10 mouse cellular contexts compared by ENCODE assay signal in the genomic region with DNA sequence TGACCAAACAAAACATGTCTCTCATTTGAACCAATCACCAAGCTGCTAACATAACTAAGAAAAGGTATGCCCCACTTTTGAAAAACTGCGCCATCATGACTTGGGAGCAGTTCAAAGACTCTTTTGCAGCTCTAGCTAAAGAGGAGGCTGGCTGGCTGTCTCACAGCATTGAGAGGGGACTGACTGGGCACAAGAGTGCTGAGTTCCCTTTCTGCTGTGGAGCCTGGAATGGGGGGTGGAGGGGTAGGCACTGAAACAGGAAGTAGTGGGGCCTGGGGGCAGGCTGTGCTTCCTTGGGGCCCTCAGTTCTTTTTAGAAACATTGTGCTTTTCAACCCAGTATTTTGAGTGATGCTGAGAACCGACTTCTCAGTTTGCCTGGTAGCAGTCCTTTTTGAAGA. TPM values are rescaled to one million over a fixed set of nuclear protein-coding genes. Genes with fewer than 3 reads are reported as not detected.
DNase-seq lines count a peak whose midpoint lies in the region; ATAC-seq and TF ChIP-seq lines count a peak whose summit lies in the region.
"Had no signal": no experiment of that assay in that cellular context is flagged by ENCODE, and none has a peak within 500 bp of the region (broad histone marks: within the 10 kb centered on the region; RNA-seq: fewer than 3 reads in every experiment).

No protein-coding gene starts in this region.

- H3K36me3 ChIP-seq in heart, adult 2 months (ENCODE audit: control insufficient read depth, insufficient read depth, low read length), result peaks cover 8% of the 10 kb centered on the region
- H3K36me3 ChIP-seq in heart, embryonic 12.5 days, result no peaks in the 10 kb centered on the region
- no peaks in the 10 kb centered on the region for H3K36me3 ChIP-seq in intestine, embryonic 16.5 days (ENCODE audit: control insufficient read depth, insufficient read depth, low read length)
- H3K36me3 ChIP-seq in midbrain, embryonic 16.5 days (ENCODE audit: control insufficient read depth, insufficient read depth, low read length), result no peaks in the 10 kb centered on the region
- H3K36me3 ChIP-seq in kidney, embryonic 16.5 days (ENCODE audit: insufficient read depth, low read length), result no peaks in the 10 kb centered on the region
- H3K36me3 ChIP-seq: hindbrain, embryonic 15.5 days had no signal

- no peak overlapping the region for H3K4me2 ChIP-seq in heart, embryonic 12.5 days
- no peak overlapping the region for H3K4me2 ChIP-seq in intestine, embryonic 16.5 days (ENCODE audit: low read depth, low read length)
- no peak overlapping the region for H3K4me2 ChIP-seq in midbrain, embryonic 16.5 days (ENCODE audit: low read length)
- H3K4me2 ChIP-seq in kidney, embryonic 16.5 days (replicated peaks; ENCODE audit: low read depth, low read length), result no peak overlapping the region
- H3K4me2 ChIP-seq: hindbrain, embryonic 15.5 days had no signal

- no peak overlapping the region for H3K4me3 ChIP-seq in heart, adult 2 months
- no peak overlapping the region for H3K4me3 ChIP-seq in heart, embryonic 12.5 days
- no peak overlapping the region for H3K4me3 ChIP-seq in intestine, embryonic 16.5 days (ENCODE audit: low read length)
- H3K4me3 ChIP-seq in midbrain, embryonic 16.5 days (ENCODE audit: low read depth, low read length), result no peak overlapping the region
- no peak overlapping the region for H3K4me3 ChIP-seq in kidney, embryonic 16.5 days (ENCODE audit: low read length)
- H3K4me3 ChIP-seq: hindbrain, embryonic 15.5 days had no signal

- no peak overlapping the region for H3K9ac ChIP-seq in heart, adult 2 months (ENCODE audit: low read depth, low read length)
- H3K9ac ChIP-seq in heart, embryonic 12.5 days, result no peak overlapping the region
- H3K9ac ChIP-seq in intestine, embryonic 16.5 days (ENCODE audit: low read depth, low read length), result no peak overlapping the region
- no peak overlapping the region for H3K9ac ChIP-seq in midbrain, embryonic 16.5 days (ENCODE audit: low read depth, low read length)
- no peak overlapping the region for H3K9ac ChIP-seq in kidney, embryonic 16.5 days (replicated peaks; ENCODE audit: low read length)
- H3K9ac ChIP-seq: hindbrain, embryonic 15.5 days had no signal

- no peak for TF ChIP-seq POLR2A in heart, adult 2 months (IDR thresholded peaks at IDR 0.05; ENCODE audit: insufficient read depth, low read depth, low read length)

- no peak for TF ChIP-seq CTCF in heart, adult 2 months (IDR thresholded peaks at IDR 0.05)

- intact Hi-C loops in heart, adult 2 months (cut with DNase I), result no loop called here

- no peaks in the 10 kb centered on the region for H3K79me2 ChIP-seq in heart, adult 2 months (replicated peaks; ENCODE audit: control insufficient read depth, insufficient read depth, low read length)

- H3K9me3 ChIP-seq in heart, embryonic 12.5 days (replicated peaks), result no peaks in the 10 kb centered on the region
- no peaks in the 10 kb centered on the region for H3K9me3 ChIP-seq in intestine, embryonic 16.5 days (ENCODE audit: control insufficient read depth, low read length)
- no peaks in the 10 kb centered on the region for H3K9me3 ChIP-seq in midbrain, embryonic 16.5 days (replicated peaks; ENCODE audit: control insufficient read depth, low read length, poor library complexity, severe bottlenecking)
- H3K9me3 ChIP-seq in kidney, embryonic 16.5 days (ENCODE audit: low read length), result peaks cover 3% of the 10 kb centered on the region; the same call in 1 of the 2 replicates
- H3K9me3 ChIP-seq: hindbrain, embryonic 15.5 days had no signal

- H3K27me3 ChIP-seq in heart, adult 2 months (ENCODE audit: control insufficient read depth, insufficient read depth, low read length), result no peaks in the 10 kb centered on the region
- H3K27me3 ChIP-seq in heart, embryonic 12.5 days (replicated peaks), result no peaks in the 10 kb centered on the region
- no peaks in the 10 kb centered on the region for H3K27me3 ChIP-seq in intestine, embryonic 16.5 days (replicated peaks; ENCODE audit: control insufficient read depth, insufficient read depth, low read length)
- no peaks in the 10 kb centered on the region for H3K27me3 ChIP-seq in midbrain, embryonic 16.5 days (ENCODE audit: control insufficient read depth, insufficient read depth, low read depth, low read length)
- H3K27me3 ChIP-seq in kidney, embryonic 16.5 days (ENCODE audit: insufficient read depth, low read length), result no peaks in the 10 kb centered on the region
- H3K27me3 ChIP-seq: hindbrain, embryonic 15.5 days had no signal

- no peak for ATAC-seq in heart, embryonic 12.5 days (ENCODE audit: insufficient number of reproducible peaks, low FRiP score)
- ATAC-seq in granulocyte monocyte progenitor cell, adult 5-6 weeks (replicated peaks; ENCODE audit: poor library complexity, severe bottlenecking), result peak; percentile 94
- no peak for ATAC-seq in intestine, embryonic 16.5 days
- no peak for ATAC-seq in midbrain, embryonic 16.5 days
- ATAC-seq in kidney, embryonic 16.5 days (ENCODE audit: low FRiP score, low TSS enrichment), result no peak

- TF ChIP-seq EP300 in heart, adult 2 months (IDR thresholded peaks at IDR 0.05; ENCODE audit: insufficient read depth, low read depth, low read length), result no peak

- WGBS in heart, adult 2 months, result 77% methylated on average over 2 of the region's 2 CpGs
- 84% methylated on average over 2 of the region's 2 CpGs for WGBS in heart, embryonic 12.5 days
- 76% methylated on average over 2 of the region's 2 CpGs for WGBS in intestine, embryonic 16.5 days
- 80% methylated on average over 2 of the region's 2 CpGs for WGBS in midbrain, embryonic 16.5 days
- WGBS in kidney, embryonic 16.5 days, result 77% methylated on average over 2 of the region's 2 CpGs

- DNase-seq in heart, adult 2 months, result peak in 1 of 2 experiments; percentile 60
- peak; percentile 70 to 77 for DNase-seq in B cell, adult 2 months
- DNase-seq in right cerebral cortex, postnatal 14 days, result peak; percentile 18

- peak overlapping the region; percentile 57 for H3K27ac ChIP-seq in heart, adult 2 months
- H3K27ac ChIP-seq in heart, embryonic 12.5 days (ENCODE audit: poor library complexity, severe bottlenecking), result no peak overlapping the region
- H3K27ac ChIP-seq in intestine, embryonic 16.5 days (ENCODE audit: low read length), result no peak overlapping the region
- no peak overlapping the region for H3K27ac ChIP-seq in midbrain, embryonic 16.5 days (ENCODE audit: low read length)
- no peak overlapping the region; the same call in 1 of the 2 replicates for H3K27ac ChIP-seq in kidney, embryonic 16.5 days (ENCODE audit: low read length)
- H3K27ac ChIP-seq: hindbrain, embryonic 15.5 days had no signal

- peaks cover 8% of the 10 kb centered on the region for H3K4me1 ChIP-seq in heart, adult 2 months (ENCODE audit: control insufficient read depth, insufficient read depth, low read length)
- peaks cover 8% of the 10 kb centered on the region; the same call in 1 of the 2 replicates for H3K4me1 ChIP-seq in heart, embryonic 12.5 days (replicated peaks)
- peaks cover 8% of the 10 kb centered on the region; the same call in 1 of the 2 replicates for H3K4me1 ChIP-seq in intestine, embryonic 16.5 days (ENCODE audit: control insufficient read depth, insufficient read depth, low read length)
- H3K4me1 ChIP-seq in midbrain, embryonic 16.5 days (ENCODE audit: control insufficient read depth, insufficient read depth, low read length), result no peaks in the 10 kb centered on the region
- no peaks in the 10 kb centered on the region for H3K4me1 ChIP-seq in kidney, embryonic 16.5 days (ENCODE audit: insufficient read depth, low read length)
- H3K4me1 ChIP-seq: hindbrain, embryonic 15.5 days had no signal

RNA-seq across cellular contexts. Expression of a gene that starts 7.7 kb away (rescaled TPM):
- 10 to 100 TPM; 48.2 to 51.2 TPM for total RNA-seq in heart, adult 2 months (2021)
- polyA plus RNA-seq in heart, adult 2 months (2012; rRNA removed), result 27.2 and 40.3 TPM in 2 replicates
- polyA plus RNA-seq in heart, embryonic 12.5 days (2016; fragmentation: Nextera tagmentation; extraction: Ambion mirVana), result 31.0 and 33.0 TPM in 2 replicates
- total RNA-seq in granulocyte monocyte progenitor cell, adult 5-6 weeks (2014; fragmentation: Nextera tagmentation), result 255 and 265 TPM in 2 replicates
- 355 and 356 TPM in 2 replicates for total RNA-seq in granulocyte monocyte progenitor cell, adult 5-6 weeks (2017)
- 108 and 115 TPM in 2 replicates for polyA plus RNA-seq in intestine, embryonic 16.5 days (2015; fragmentation: Nextera tagmentation; extraction: Ambion mirVana)
- polyA plus RNA-seq in midbrain, embryonic 16.5 days (2015; fragmentation: Nextera tagmentation; extraction: Ambion mirVana), result 19.4 and 20.0 TPM in 2 replicates
- polyA plus RNA-seq in kidney, embryonic 16.5 days (2015; fragmentation: Nextera tagmentation; extraction: Ambion mirVana), result 59.8 and 67.1 TPM in 2 replicates

RNA-seq across cellular contexts. Expression of a gene that starts 37.7 kb away (rescaled TPM):
- not detected for total RNA-seq in heart, adult 2 months (2021)
- not detected in 2 replicates for polyA plus RNA-seq in heart, adult 2 months (2012; rRNA removed)
- not detected in 2 replicates for polyA plus RNA-seq in heart, embryonic 12.5 days (2016; fragmentation: Nextera tagmentation; extraction: Ambion mirVana)
- 4.4 and 4.6 TPM in 2 replicates for total RNA-seq in granulocyte monocyte progenitor cell, adult 5-6 weeks (2014; fragmentation: Nextera tagmentation)
- total RNA-seq in granulocyte monocyte progenitor cell, adult 5-6 weeks (2017), result 3.2 and 6.5 TPM in 2 replicates
- not detected in 2 replicates for polyA plus RNA-seq in intestine, embryonic 16.5 days (2015; fragmentation: Nextera tagmentation; extraction: Ambion mirVana)
- not detected in 2 replicates for polyA plus RNA-seq in midbrain, embryonic 16.5 days (2015; fragmentation: Nextera tagmentation; extraction: Ambion mirVana)
- not detected in 2 replicates for polyA plus RNA-seq in kidney, embryonic 16.5 days (2015; fragmentation: Nextera tagmentation; extraction: Ambion mirVana)
- polyA plus RNA-seq: embryonic facial prominence, embryonic 11.5 days; hindbrain, embryonic 15.5 days had no signal
